Mouse (Mus musculus): Measurements from ENCODE around the gene B4galt1. TPM values are rescaled to one million over a fixed set of nuclear protein-coding genes. Genes with fewer than 3 reads are reported as not detected.

Gene B4galt1
- polyA plus RNA-seq, 1 experiment from 2014 or later = 8.8 TPM

DNA sequence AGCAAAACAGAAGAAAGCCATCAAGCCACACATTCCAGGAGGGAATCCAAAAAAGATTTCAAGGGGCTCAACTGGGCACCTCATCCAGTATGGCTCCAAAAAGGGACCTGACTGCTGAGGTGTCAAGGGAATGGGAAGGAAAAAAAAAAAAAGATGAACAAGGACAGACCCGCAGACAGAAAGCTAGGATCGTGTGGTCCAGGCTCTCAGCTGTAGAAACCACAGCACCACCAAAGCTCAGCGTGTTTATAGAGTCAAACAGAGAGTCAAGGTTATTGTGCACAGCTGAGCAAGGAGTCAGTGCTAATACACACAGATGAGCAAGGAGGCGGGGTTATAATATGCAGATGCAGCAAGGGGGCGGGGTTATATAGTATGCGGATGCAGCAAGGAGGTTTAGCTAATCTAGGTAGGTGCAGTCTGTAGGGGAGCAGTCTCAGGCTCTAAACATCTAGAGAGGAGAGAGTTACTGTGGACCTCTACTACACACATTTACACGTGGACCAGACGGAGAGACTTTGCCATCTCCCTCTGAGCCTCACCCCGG is 68.1 kb downstream of the B4galt1 start:
- H3K27me3 ChIP-seq (replicated peaks) = no peaks in the 10 kb centered on the region
- H3K4me1 ChIP-seq = no peaks in the 10 kb centered on the region
- H3K9me3 ChIP-seq (replicated peaks) = no peaks in the 10 kb centered on the region
- WGBS = 80% methylated on average over 9 of the region's 9 CpGs
- no peak for ATAC-seq (ENCODE audit: low FRiP score)
- H3K36me3 ChIP-seq = no peaks in the 10 kb centered on the region
- no peak overlapping the region for H3K27ac ChIP-seq (replicated peaks)
- no peak overlapping the region for H3K4me3 ChIP-seq (replicated peaks)
- no peak overlapping the region for H3K4me2 ChIP-seq
- H3K9ac ChIP-seq (replicated peaks) = no peak overlapping the region

DNA sequence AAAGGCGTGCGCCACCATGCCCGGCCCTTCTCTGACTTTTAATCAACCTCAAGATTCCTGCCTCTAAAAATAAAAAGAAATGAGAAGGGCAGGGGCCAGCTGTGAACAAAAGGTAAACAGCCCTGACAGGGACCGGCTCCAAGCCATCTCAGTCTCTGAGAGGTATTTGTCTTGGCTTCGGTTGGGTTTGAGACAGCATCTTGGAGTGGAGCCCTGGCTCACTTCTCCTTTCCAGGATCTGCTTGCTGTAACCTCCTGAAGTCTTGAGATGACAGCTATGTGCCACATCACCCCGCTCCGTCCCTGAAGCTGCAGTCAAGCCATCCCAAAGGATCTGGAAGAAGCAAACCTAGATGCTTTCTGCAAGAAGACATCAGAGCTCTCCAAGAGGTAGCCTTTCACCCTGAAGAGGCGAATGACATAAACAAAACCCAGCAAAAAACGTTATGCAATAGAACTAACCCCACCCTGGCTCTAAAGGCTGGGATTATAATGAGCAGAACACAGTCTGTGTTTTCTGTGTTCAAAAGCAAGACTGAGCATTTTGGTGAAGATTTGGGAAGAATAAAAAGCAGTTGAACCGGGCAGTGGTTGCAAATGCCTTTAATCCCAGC is 69.1 kb downstream of the B4galt1 start:
- WGBS = 73% methylated on average over 10 of the region's 10 CpGs

DNA sequence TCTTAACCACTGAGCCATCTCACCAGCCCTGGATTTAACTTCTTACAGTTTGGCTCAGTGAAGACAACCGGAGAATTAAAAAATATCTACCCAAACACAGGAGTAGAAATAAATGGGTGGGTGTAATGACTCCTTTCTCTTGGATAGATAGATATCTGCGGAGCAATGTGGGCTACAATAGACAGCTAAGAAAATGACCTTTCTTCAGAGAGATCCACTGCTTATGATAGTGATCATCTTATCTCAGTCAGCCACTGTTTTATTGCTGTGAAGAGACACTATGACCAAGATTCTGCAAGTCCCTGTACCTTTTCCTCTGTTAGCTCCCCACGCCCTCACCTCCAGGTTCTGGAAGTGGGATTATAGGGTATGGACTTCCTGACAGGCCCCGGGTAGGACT is 70.8 kb downstream of the B4galt1 start:
- Histone ChIP-seq H3K4me3 (replicated peaks) (no peak overlapping the region), H3K9ac (replicated peaks) (no peak overlapping the region), H3K9me3 (replicated peaks) (no peaks in the 10 kb centered on the region), H3K4me1 (no peaks in the 10 kb centered on the region), H3K36me3 (no peaks in the 10 kb centered on the region), H3K27ac (replicated peaks) (no peak overlapping the region), H3K27me3 (replicated peaks) (no peaks in the 10 kb centered on the region), H3K4me2 (no peak overlapping the region)
- 92% methylated on average over 4 of the region's 4 CpGs for WGBS
- ATAC-seq (ENCODE audit: low FRiP score) = no peak

More for the DNA sequence above, 69.1 kb downstream of the B4galt1 start:
- Histone ChIP-seq H3K9me3 (replicated peaks) (no peaks in the 10 kb centered on the region), H3K27me3 (replicated peaks) (no peaks in the 10 kb centered on the region), H3K36me3 (no peaks in the 10 kb centered on the region), H3K4me2 (no peak overlapping the region), H3K4me1 (no peaks in the 10 kb centered on the region), H3K4me3 (replicated peaks) (no peak overlapping the region), H3K9ac (replicated peaks) (no peak overlapping the region), H3K27ac (replicated peaks) (no peak overlapping the region)
- no peak for ATAC-seq (ENCODE audit: low FRiP score)

DNA sequence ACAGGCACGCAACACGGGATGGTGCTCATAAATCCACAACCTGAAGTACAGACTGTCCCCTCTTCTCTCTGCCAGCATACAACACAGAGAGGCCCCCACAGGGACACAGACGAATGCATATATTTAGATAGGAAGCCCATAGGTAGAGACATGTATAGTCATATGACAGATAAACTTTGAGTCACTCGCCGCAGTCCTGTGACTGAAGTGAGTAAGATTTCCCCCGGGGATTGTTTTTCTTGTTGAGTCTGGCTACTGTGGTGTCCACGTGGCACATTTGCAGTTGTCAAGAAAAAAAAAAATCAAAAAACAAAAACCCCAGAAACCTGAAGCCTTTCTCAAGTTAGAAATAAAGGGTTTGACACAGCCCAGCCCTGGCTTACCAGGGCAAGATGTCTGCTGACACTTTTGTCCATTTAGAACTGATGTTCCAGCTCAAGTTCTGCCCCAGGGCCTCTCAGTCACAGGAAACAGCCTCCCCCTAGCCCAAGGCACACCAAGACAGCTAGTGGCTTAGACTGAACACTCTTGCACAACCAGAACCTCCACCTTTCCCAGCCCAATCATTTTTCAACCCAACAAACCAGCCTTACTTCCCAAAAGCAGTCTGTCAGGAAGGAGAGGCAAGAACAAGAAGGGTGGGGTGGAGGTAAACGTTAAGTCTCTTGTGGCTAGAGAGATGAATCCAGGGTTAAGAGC is 71.9 kb downstream of the B4galt1 start:
- H3K36me3 ChIP-seq = no peaks in the 10 kb centered on the region
- no peak overlapping the region for H3K4me2 ChIP-seq
- no peaks in the 10 kb centered on the region for H3K9me3 ChIP-seq (replicated peaks)
- no peak overlapping the region for H3K9ac ChIP-seq (replicated peaks)
- no peak overlapping the region for H3K27ac ChIP-seq (replicated peaks)
- no peaks in the 10 kb centered on the region for H3K27me3 ChIP-seq (replicated peaks)
- H3K4me1 ChIP-seq = no peaks in the 10 kb centered on the region
- no peak overlapping the region for H3K4me3 ChIP-seq (replicated peaks)
- 74% methylated on average over 8 of the region's 8 CpGs for WGBS
- ATAC-seq (ENCODE audit: low FRiP score) = no peak

DNA sequence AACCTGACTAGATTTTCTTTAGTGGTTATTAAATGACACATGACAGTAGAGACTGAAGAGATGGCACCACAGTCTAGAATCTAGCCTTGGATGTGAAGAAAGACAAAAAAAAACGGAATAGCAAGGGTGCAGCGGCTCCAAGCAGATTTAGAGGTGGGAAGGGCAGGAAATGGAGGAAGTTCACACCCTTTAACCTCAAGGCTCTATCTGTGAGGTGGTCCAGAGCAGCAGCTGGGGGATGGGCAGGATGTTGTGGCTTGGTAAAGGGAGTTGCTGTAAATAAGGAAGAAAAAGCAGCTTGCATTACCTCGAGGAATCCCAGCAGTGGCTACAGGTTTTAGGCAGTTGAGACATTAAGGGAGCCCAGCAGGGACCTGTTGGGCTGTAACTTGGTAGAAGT is 72.7 kb downstream of the B4galt1 start:
- no peak overlapping the region for H3K4me3 ChIP-seq (replicated peaks)
- WGBS = 33% methylated on average over 3 of the region's 3 CpGs
- H3K9ac ChIP-seq (replicated peaks) = no peak overlapping the region
- H3K27me3 ChIP-seq (replicated peaks) = no peaks in the 10 kb centered on the region
- no peaks in the 10 kb centered on the region for H3K4me1 ChIP-seq
- H3K27ac ChIP-seq (replicated peaks) = no peak overlapping the region
- no peak overlapping the region for H3K4me2 ChIP-seq
- no peaks in the 10 kb centered on the region for H3K9me3 ChIP-seq (replicated peaks)
- no peak for ATAC-seq (ENCODE audit: low FRiP score)
- H3K36me3 ChIP-seq = no peaks in the 10 kb centered on the region

DNA sequence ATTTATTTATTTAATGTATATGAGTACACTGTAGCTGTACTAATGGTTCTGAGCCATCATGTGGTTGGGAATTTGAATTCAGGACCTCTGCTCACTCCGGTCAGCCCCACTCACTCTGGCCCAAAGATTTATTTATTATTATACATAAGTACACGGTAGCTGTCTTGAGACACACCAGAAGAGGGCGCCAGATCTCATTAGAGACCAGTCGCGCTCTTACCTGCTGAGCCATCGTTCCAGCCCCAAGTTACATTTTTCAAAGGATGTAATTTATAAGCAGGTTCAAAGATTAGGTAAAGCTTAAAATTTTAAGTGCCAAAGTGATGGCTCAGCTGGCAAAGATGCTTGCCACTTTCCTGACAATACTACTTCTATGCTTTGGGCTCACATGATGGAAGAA is 75.1 kb downstream of the B4galt1 start:
- Histone ChIP-seq H3K27ac (replicated peaks) (no peak overlapping the region), H3K4me2 (no peak overlapping the region), H3K9ac (replicated peaks) (no peak overlapping the region), H3K4me1 (peaks cover 10% of the 10 kb centered on the region), H3K4me3 (replicated peaks) (no peak overlapping the region), H3K36me3 (no peaks in the 10 kb centered on the region), H3K27me3 (replicated peaks) (no peaks in the 10 kb centered on the region), H3K9me3 (replicated peaks) (no peaks in the 10 kb centered on the region)
- 88% methylated on average over 6 of the region's 6 CpGs for WGBS
- no peak for ATAC-seq (ENCODE audit: low FRiP score)

DNA sequence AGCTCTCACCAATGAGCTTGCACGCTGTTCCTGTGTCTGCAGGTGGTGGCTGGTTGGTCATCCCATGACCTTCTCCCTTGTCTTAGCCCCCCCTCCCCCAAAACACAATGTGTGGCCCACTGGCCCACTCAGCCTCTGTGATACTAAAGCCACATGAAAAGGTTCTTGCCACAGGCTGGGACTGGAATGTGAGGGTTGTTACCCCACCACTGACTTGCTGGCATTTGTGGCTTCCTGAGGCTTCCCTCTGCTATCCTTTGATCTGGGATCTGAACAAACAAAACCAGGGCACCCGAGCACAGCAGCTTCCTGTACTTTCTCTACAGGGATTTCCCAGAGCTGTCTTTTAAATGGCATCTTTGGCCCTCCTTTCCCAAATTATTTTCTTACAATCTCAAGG is 76.7 kb downstream of the B4galt1 start:
- H3K27me3 ChIP-seq (replicated peaks) = no peaks in the 10 kb centered on the region
- ATAC-seq (ENCODE audit: low FRiP score) = no peak

DNA sequence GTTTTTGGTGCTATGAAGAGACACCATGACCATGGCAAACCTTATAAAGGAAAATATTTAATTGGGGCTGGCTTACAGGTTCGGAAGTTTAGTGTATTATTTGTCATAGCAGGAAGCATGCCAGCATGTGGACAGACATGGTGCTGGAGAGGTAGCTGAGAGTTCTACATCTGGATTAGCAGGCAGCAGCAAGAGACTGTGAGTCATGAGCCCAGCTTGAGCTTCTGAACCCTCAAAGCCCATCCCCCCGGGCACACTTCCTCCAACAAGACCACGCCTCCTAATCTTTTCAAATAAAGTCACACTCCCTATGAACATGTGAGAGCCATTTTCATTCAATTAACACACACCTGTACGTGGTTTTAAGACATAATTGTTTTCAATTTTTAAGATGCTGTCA is 77.4 kb downstream of the B4galt1 start:
- ATAC-seq (ENCODE audit: low FRiP score) = no peak
- H3K9ac ChIP-seq (replicated peaks) = no peak overlapping the region
- WGBS = 84% methylated on average over 4 of the region's 4 CpGs
- H3K4me3 ChIP-seq (replicated peaks) = no peak overlapping the region
- H3K4me1 ChIP-seq = peaks cover 13% of the 10 kb centered on the region
- no peak overlapping the region for H3K27ac ChIP-seq (replicated peaks)
- H3K4me2 ChIP-seq = no peak overlapping the region
- H3K27me3 ChIP-seq (replicated peaks) = no peaks in the 10 kb centered on the region
- no peaks in the 10 kb centered on the region for H3K36me3 ChIP-seq
- H3K9me3 ChIP-seq (replicated peaks) = no peaks in the 10 kb centered on the region

More for the DNA sequence above, 76.7 kb downstream of the B4galt1 start:
- Histone ChIP-seq H3K36me3 (no peaks in the 10 kb centered on the region), H3K9me3 (replicated peaks) (no peaks in the 10 kb centered on the region), H3K9ac (replicated peaks) (no peak overlapping the region), H3K4me1 (peaks cover 13% of the 10 kb centered on the region), H3K4me3 (replicated peaks) (no peak overlapping the region), H3K27ac (replicated peaks) (no peak overlapping the region), H3K4me2 (no peak overlapping the region)
- 25% methylated on average over 2 of the region's 2 CpGs for WGBS

DNA sequence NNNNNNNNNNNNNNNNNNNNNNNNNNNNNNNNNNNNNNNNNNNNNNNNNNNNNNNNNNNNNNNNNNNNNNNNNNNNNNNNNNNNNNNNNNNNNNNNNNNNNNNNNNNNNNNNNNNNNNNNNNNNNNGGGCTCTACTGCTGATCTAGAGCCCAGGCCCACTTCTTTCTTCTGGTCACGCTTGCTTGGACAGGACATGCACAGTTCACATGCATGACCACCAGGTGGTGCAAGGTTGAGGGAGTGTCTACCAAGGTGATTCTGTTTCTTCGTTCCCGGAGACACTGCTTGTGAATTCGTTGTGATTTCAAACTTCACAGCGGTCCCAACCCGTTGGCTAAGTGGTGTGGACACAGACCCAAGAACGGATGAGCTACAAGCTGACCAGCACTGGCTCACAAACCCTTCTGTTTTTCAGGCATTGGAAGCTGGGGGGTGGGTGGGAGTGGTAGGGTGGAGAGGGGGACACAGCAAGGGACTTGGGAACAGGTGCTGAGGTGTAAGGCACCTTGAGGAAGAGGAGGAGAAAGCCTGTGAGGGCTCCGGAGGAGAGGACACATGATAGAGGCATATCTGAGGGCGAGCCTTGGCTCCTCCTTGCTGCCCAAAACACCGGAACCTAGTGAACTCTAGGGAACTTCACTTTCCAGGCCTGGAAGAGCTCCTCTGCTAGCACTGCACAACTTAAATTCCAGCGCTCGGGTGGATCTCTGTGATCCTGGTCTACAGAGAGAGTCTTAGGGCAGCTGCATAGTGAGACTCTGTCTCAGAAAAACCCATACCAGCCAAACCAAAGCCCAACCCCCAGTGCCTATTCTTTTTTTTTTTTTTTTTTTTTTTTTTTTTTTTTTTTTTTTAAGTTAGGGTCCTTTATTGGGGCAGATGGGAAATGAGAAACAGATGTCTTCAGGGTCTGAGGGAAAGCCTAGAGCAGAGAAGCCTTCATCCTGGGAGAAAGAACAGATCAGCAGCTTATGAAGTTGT is 79.2 kb downstream of the B4galt1 start:
- no peak for ATAC-seq (ENCODE audit: low FRiP score)
- WGBS = 22% methylated on average over 12 of the region's 12 CpGs

DNA sequence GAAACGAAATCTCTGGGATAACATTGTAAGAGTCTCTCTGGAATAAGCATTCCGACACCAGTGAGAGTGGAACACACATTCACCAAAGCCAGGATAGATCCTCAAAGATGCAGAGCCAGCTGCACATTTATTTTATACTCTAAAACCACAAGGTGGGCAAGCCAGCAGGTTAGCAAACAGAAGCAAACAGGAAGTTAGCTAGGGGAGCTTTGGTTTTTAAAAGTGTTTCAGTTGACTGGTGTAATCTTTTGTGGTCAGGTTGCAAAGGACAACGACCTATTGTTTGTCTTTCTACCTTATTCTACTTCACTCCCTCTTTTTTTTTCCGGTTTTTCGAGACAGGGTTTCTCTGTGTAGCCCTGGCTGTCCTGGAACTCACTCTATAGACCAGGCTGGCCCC is 93.9 kb downstream of the B4galt1 start:
- Histone ChIP-seq H3K36me3 (peaks cover 5% of the 10 kb centered on the region), H3K4me2 (no peak overlapping the region), H3K4me3 (replicated peaks) (no peak overlapping the region), H3K27ac (replicated peaks) (no peak overlapping the region), H3K27me3 (replicated peaks) (peaks cover 19% of the 10 kb centered on the region), H3K9ac (replicated peaks) (no peak overlapping the region), H3K4me1 (peaks cover 12% of the 10 kb centered on the region; the same call in 1 of the 2 replicates), H3K9me3 (replicated peaks) (no peaks in the 10 kb centered on the region)
- ATAC-seq (ENCODE audit: low FRiP score) = no peak
- 59% methylated on average over 5 of the region's 5 CpGs for WGBS

More for the DNA sequence above, 79.2 kb downstream of the B4galt1 start:
- H3K9ac ChIP-seq (replicated peaks) = no peak overlapping the region
- H3K36me3 ChIP-seq = no peaks in the 10 kb centered on the region
- H3K4me3 ChIP-seq (replicated peaks) = 0 out of 2 replicates have a peak overlapping the region, but pooled peaks have one; percentile 5
- H3K4me1 ChIP-seq = peaks cover 13% of the 10 kb centered on the region
- no peaks in the 10 kb centered on the region for H3K27me3 ChIP-seq (replicated peaks)
- peak overlapping the region; percentile 41 for H3K4me2 ChIP-seq
- no peak overlapping the region for H3K27ac ChIP-seq (replicated peaks)
- no peaks in the 10 kb centered on the region for H3K9me3 ChIP-seq (replicated peaks)

DNA sequence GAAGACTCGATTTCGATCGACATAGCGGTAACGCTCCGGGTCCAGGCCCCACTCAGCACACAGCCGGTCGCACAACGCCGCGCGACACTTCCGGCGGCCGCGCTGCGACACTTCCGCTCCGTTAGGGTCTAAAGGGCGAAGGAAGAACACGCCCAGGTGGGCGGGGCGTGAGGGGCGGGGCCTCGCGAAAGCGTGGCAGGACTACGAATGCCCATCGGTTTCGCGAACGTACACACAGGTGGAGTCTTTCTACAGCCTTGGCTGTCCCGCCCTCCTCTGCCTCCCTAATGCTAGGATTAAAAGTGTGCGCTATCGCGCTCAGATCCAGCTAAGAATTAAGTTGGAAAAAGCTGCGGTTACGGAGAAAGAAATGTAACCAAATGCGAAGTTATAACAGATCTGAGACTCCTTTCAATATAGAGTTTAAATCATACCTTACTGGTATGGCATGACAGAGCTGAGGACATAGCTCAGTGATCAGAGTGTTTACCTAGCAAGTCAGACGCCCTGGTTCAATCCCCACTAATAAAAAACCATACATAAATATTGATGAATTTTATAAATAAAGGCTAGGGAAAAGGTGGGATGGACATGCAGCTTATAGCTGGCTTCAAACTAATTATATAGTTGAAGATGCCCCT is 95.9 kb downstream of the B4galt1 start, which contains the start of gene Smu1:
Gene Smu1 (minus strand): TSS at position 144 of the 641 bp plus-strand sequence.
- Histone ChIP-seq H3K4me2 (peak within 1 kb of the TSS; percentile 70), H3K27me3 (replicated peaks) (peaks cover 13% of the 10 kb centered on the region; the same call in 1 of the 2 replicates), H3K9me3 (replicated peaks) (no peaks in the 10 kb centered on the region), H3K9ac (replicated peaks) (peak within 1 kb of the TSS; percentile 88), H3K27ac (replicated peaks) (peak within 1 kb of the TSS; percentile 77), H3K4me1 (peaks cover 12% of the 10 kb centered on the region; the same call in 1 of the 2 replicates), H3K36me3 (peaks cover 25% of the 10 kb centered on the region), H3K4me3 (replicated peaks) (peak within 1 kb of the TSS; percentile 94)
- under 1% methylated on average over 40 of the region's 40 CpGs for WGBS
- ATAC-seq (ENCODE audit: low FRiP score) = peak; percentile 99

Measured in neural tube, embryonic 15.5 days (tissue).